Mouse (Mus musculus) small intestine, adult 2 months (tissue): Measurements from ENCODE around the gene Bmper.

Experiments used
- CTCF ChIP-seq: fragments of 200-500 bp; IDR thresholded peaks from 2 replicates; pipeline ENCODE4 v1.5.1; 2012; ENCODE audit warnings: low read depth, mild to moderate bottlenecking, control low read depth, inconsistent platforms, low read length, moderate library complexity, mixed read lengths; ENCODE audit not compliant: insufficient replicate concordance, insufficient read length; ENCODE audit errors: extremely low read depth
- POLR2A ChIP-seq: fragments of 200-500 bp; IDR thresholded peaks from 2 replicates; pipeline ENCODE4 v1.6.1; 2012; ENCODE audit warnings: low read depth, mild to moderate bottlenecking, control low read depth, inconsistent platforms, low read length, moderate library complexity

GRCm38 (mm10) chr9:23344353-23344752, 121.5 kb downstream of the Bmper start:
- TF ChIP-seq CTCF (no peak), POLR2A (no peak)
